Mouse (Mus musculus) midbrain, embryonic 10.5 days (tissue): ENCODE data around the gene Gemin2. TPM values are rescaled to one million over a fixed set of nuclear protein-coding genes. Genes with fewer than 3 reads are reported as not detected.

Experiments used
- DNase-seq: peaks from one replicate; pipeline ENCODE4 v3.0.0-alpha.2; 2017; ENCODE audit warnings: low spot score
- H3K27ac ChIP-seq: fragments of 300-500 bp; sonication (generic); replicated peaks from 2 replicates; pipeline ENCODE4 v1.5.1; 2016; ENCODE audit warnings: mild to moderate bottlenecking
- H3K27me3 ChIP-seq: fragments of 300-500 bp; sonication (generic); 2 replicates; pipeline ENCODE4 v1.6.1; 2016; ENCODE audit warnings: low read depth, mild to moderate bottlenecking; ENCODE audit not compliant: poor library complexity, severe bottlenecking
- H3K36me3 ChIP-seq: fragments of 300-500 bp; sonication (generic); 2 replicates; pipeline ENCODE4 v1.6.1; 2016; ENCODE audit warnings: mild to moderate bottlenecking, moderate library complexity
- H3K4me1 ChIP-seq: fragments of 300-500 bp; sonication (generic); 2 replicates; pipeline ENCODE4 v1.6.1; 2016
- H3K4me3 ChIP-seq: fragments of 300-500 bp; sonication (generic); 2 replicates; pipeline ENCODE4 v1.5.1; 2016; ENCODE audit warnings: mild to moderate bottlenecking, moderate library complexity
- H3K9me3 ChIP-seq: fragments of 300-500 bp; sonication (generic); replicated peaks from 2 replicates; pipeline ENCODE4 v1.6.1; 2016; ENCODE audit warnings: mild to moderate bottlenecking
- WGBS: fragments of 180-500 bp; shearing (Covaris S2); methylation state at CpG from one replicate; pipeline ENCODE4 v1.1.7; 2016; 5-methylcytosine and 5-hydroxymethylcytosine counted together
- polyA plus RNA-seq: library from polyadenylated mRNA; unstranded; fragments of >200 nt; fragmentation: Nextera tagmentation; extraction: Ambion mirVana; gene quantifications from 2 replicates; pipeline ENCODE4 v1.2.1, GENCODE M21; 2016

The Gemin2 gene
- polyA plus RNA-seq, 1 experiment from 2014 or later, result 36.8 TPM

DNA sequence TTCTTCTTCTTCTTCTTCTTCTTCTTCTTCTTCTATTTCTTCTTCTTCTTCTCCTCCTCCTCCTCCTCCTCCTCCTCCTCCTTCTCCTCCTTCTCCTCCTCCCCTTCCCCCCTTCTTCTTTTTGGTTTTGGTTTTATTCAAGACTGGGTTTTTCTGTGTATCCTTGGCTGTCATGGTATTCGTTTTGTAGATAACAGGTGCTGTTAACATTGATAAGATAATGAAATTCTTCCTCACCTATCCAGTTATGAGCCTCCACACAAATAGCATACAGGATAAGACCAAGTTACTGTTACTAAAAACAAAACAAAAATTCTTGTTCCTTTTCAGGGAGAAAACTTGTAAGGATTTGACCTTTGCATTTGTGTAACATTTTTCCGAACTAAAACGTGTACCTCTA, 52.6 kb downstream of the Gemin2 start:
- Histone ChIP-seq H3K27me3 (no peaks in the 10 kb centered on the region), H3K4me3 (peak overlapping the region; percentile 99), H3K4me1 (peaks cover 14% of the 10 kb centered on the region), H3K36me3 (peaks cover 30% of the 10 kb centered on the region), H3K9me3 (no peaks in the 10 kb centered on the region), H3K27ac (peak overlapping the region; percentile 98)
- 75% methylated on average over 3 of the region's 3 CpGs for WGBS
- no peak for DNase-seq

- peak; percentile 98 for DNase-seq
- WGBS, result under 1% methylated on average over 43 of the region's 43 CpGs
- Histone ChIP-seq H3K4me3 (peak within 1 kb of the TSS; percentile 99), H3K27me3 (no peaks in the 10 kb centered on the region), H3K9me3 (no peaks in the 10 kb centered on the region), H3K36me3 (peaks cover 37% of the 10 kb centered on the region), H3K27ac (peak within 1 kb of the TSS; percentile 98), H3K4me1 (peaks cover 14% of the 10 kb centered on the region)
Observed at GRCm38 (mm10) chr12:59066448-59067077, 53.4 kb downstream of the Gemin2 start, which contains the start of gene Pnn. Pnn (plus strand) TSS chr12:59066884.

GRCm38 (mm10) chr12:59067095-59067494, 53.9 kb downstream of the Gemin2 start:
- Histone ChIP-seq H3K4me1 (peaks cover 14% of the 10 kb centered on the region), H3K27ac (peak overlapping the region; percentile 98), H3K27me3 (no peaks in the 10 kb centered on the region), H3K4me3 (peak overlapping the region; percentile 99), H3K36me3 (peaks cover 43% of the 10 kb centered on the region), H3K9me3 (no peaks in the 10 kb centered on the region)
- under 1% methylated on average over 41 of the region's 41 CpGs for WGBS
- no peak for DNase-seq

DNA sequence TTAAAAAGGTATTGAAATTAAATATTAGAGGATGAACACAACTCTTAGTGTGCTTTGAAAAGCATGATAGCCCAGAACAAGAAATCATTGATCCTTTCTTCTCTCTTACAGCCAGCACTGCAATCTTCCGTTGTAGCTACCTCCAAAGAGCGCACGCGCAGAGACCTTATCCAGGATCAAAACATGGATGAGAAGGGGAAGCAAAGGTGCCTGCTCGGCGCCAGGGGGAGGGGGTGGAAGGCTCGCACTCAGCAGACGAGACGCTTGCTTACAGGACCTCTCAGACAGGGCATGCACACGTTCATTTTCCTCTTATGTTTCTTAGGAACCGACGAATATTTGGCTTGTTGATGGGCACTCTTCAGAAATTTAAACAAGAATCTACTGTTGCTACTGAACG, 55.6 kb downstream of the Gemin2 start:
- 96% methylated on average over 13 of the region's 13 CpGs for WGBS
- no peak overlapping the region for H3K4me3 ChIP-seq
- H3K27ac ChIP-seq, result no peak overlapping the region
- DNase-seq, result no peak
- H3K27me3 ChIP-seq, result no peaks in the 10 kb centered on the region
- peaks cover 60% of the 10 kb centered on the region for H3K36me3 ChIP-seq
- H3K9me3 ChIP-seq, result no peaks in the 10 kb centered on the region
- H3K4me1 ChIP-seq, result peaks cover 14% of the 10 kb centered on the region

- Histone ChIP-seq H3K27me3 (no peaks in the 10 kb centered on the region), H3K4me1 (peaks cover 8% of the 10 kb centered on the region; the same call in 1 of the 2 replicates), H3K4me3 (no peak overlapping the region), H3K36me3 (peaks cover 74% of the 10 kb centered on the region), H3K27ac (no peak overlapping the region), H3K9me3 (no peaks in the 10 kb centered on the region)
- no peak for DNase-seq
- WGBS, result 91% methylated on average over 11 of the region's 11 CpGs
Observed at GRCm38 (mm10) chr12:59072286-59072685, 59.1 kb downstream of the Gemin2 start.

GRCm38 (mm10) chr12:59074052-59074451, 60.9 kb downstream of the Gemin2 start:
- H3K27me3 ChIP-seq, result no peaks in the 10 kb centered on the region
- no peaks in the 10 kb centered on the region for H3K4me1 ChIP-seq
- no peak for DNase-seq
- H3K4me3 ChIP-seq, result no peak overlapping the region
- WGBS, result 89% methylated on average over 3 of the region's 3 CpGs
- peaks cover 62% of the 10 kb centered on the region for H3K36me3 ChIP-seq
- no peaks in the 10 kb centered on the region for H3K9me3 ChIP-seq
- H3K27ac ChIP-seq, result no peak overlapping the region

DNA sequence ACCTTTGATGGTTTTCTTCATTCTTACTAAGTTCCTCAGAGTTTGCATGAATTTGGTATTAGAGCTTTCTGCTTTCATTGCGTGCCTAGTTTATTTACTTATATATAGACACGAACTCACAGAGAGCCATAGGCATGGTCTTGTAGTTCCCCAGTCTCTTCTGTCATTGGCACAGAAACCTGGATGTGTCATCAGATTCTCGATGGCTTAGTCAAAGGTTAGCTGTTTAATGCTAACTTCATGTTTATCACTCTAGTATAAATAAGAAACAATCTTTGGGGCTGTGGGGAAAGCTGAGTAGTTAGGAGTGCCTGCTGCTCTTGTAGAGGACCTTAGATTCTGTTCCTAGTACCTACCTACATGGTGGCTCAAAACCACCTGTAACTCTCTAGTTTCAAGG, 63.8 kb downstream of the Gemin2 start:
- Histone ChIP-seq H3K4me1 (no peaks in the 10 kb centered on the region), H3K27me3 (no peaks in the 10 kb centered on the region), H3K4me3 (no peak overlapping the region), H3K9me3 (no peaks in the 10 kb centered on the region), H3K27ac (no peak overlapping the region), H3K36me3 (peaks cover 32% of the 10 kb centered on the region)
- 93% methylated on average over 3 of the region's 3 CpGs for WGBS
- no peak for DNase-seq

GRCm38 (mm10) chr12:59077883-59078282, 64.7 kb downstream of the Gemin2 start:
- Histone ChIP-seq H3K27ac (no peak overlapping the region), H3K9me3 (no peaks in the 10 kb centered on the region), H3K27me3 (no peaks in the 10 kb centered on the region), H3K36me3 (peaks cover 24% of the 10 kb centered on the region), H3K4me1 (no peaks in the 10 kb centered on the region), H3K4me3 (no peak overlapping the region)
- DNase-seq, result no peak
- WGBS, result 98% methylated on average over 3 of the region's 3 CpGs

Other genes with a start within 250 kb of the Gemin2 start
- gene Sec23a, start 1.4 kb upstream of the Gemin2 start, polyA plus RNA-seq, result 62.2 and 71.7 TPM in 2 replicates
- gene Trappc6b, start 48.1 kb downstream of the Gemin2 start, polyA plus RNA-seq, result 71.4 and 81.9 TPM in 2 replicates
- 112 and 114 TPM in 2 replicates for gene Pnn, start 53.5 kb downstream of the Gemin2 start, polyA plus RNA-seq
- 39.2 and 40.4 TPM in 2 replicates for gene Mia2, start 82.4 kb downstream of the Gemin2 start, polyA plus RNA-seq
- gene Fbxo33, start 206.3 kb downstream of the Gemin2 start, polyA plus RNA-seq, result 5.4 and 6.4 TPM in 2 replicates